Mouse (Mus musculus): ENCODE measurements at regions not wholly inside any gene's neighbourhood (a gene's known extent, or its start where the extent isn't known, plus 50 kb on each side); places are given as distances from the start of the nearest gene placed in this dataset.

DNA sequence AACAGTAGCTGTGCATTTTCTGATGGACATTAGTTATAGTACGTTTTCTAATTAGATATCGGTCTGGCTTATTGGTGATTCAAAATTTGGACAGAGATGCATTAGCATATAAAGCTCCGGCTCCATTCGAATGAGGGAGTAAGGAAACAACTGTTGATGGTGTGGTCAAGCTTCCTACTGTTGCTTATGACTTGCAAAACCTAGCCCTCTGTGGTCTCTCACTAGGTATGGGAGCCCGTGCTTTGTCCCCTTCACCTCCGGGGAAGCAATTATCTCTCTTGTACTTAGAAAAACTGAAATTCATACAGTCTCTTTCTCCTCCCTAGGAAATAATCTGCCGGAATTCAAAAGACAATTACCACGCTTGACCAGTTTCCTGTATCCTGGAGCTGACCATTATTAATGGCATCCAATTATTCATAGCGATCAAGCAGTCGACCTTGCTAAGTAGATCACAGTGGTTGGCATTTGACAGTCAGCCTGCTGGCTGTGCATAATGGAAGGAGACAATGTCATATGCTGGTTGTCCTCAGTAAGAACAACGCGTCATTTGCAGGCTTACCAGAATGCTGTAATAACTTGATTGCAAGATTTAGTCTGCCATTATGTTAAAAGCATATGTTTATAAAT lies 264.4 kb upstream of the Fam98a start:
- TF ChIP-seq POLR2A (IDR thresholded peaks at IDR 0.05; ENCODE audit: borderline replicate concordance, extremely low read depth, insufficient read depth, insufficient read length, poor library complexity, severe bottlenecking), result no peak
- TF ChIP-seq CTCF (IDR thresholded peaks at IDR 0.05; ENCODE audit: borderline replicate concordance, extremely low read depth, insufficient read depth, insufficient read length), result no peak
